Mouse (Mus musculus) kidney, postnatal 0 days (tissue): ENCODE measurements around the gene Abca13. TPM values are rescaled to one million over a fixed set of nuclear protein-coding genes. Genes with fewer than 3 reads are reported as not detected.
"Not testable (repeated sequence)": the region's sequence is repeated elsewhere in the genome, so short reads cannot be mapped to it uniquely, and the experiment has no call there.

Experiments used
- ATAC-seq: fragments of 200-750 bp; cut with Nextera tagmentation; replicated peaks from 2 replicates; pipeline ENCODE4 v1.8.0; 2017; ENCODE audit warnings: low read depth, moderate number of reproducible peaks, moderate TSS enrichment, moderate library complexity; ENCODE audit not compliant: low FRiP score
- DNase-seq: peaks from one replicate; pipeline ENCODE4 v3.0.0-alpha.2; 2016; ENCODE audit warnings: low spot score
- H3K27ac ChIP-seq: fragments of 300-500 bp; sonication (generic); 2 replicates; pipeline ENCODE4 v1.5.1; 2014; ENCODE audit warnings: mild to moderate bottlenecking
- H3K27me3 ChIP-seq: fragments of 300-500 bp; sonication (generic); 2 replicates; pipeline ENCODE4 v1.6.1; 2014; ENCODE audit warnings: low read length, mixed read lengths; ENCODE audit not compliant: insufficient read depth
- H3K36me3 ChIP-seq: fragments of 300-500 bp; sonication (generic); 2 replicates; pipeline ENCODE4 v1.6.1; 2014; ENCODE audit warnings: low read length, mixed read lengths; ENCODE audit not compliant: insufficient read depth
- H3K4me1 ChIP-seq: fragments of 300-500 bp; sonication (generic); replicated peaks from 2 replicates; pipeline ENCODE4 v1.6.1; 2014; ENCODE audit warnings: antibody characterized with exemption, low read length, mixed read lengths; ENCODE audit not compliant: insufficient read depth
- H3K4me2 ChIP-seq: fragments of 300-500 bp; sonication (generic); 2 replicates; pipeline ENCODE4 v1.6.1; 2014; ENCODE audit warnings: mild to moderate bottlenecking, low read length, moderate library complexity, mixed read lengths
- H3K4me3 ChIP-seq: fragments of 300-500 bp; sonication (generic); replicated peaks from 2 replicates; pipeline ENCODE4 v1.5.1; 2014; ENCODE audit warnings: low read depth, low read length
- H3K9ac ChIP-seq: fragments of 300-500 bp; sonication (generic); 2 replicates; pipeline ENCODE4 v1.6.1; 2014; ENCODE audit warnings: low read depth, low read length
- H3K9me3 ChIP-seq: fragments of 300-500 bp; sonication (generic); replicated peaks from 2 replicates; pipeline ENCODE4 v1.6.1; 2016; ENCODE audit warnings: low read length, inconsistent platforms, mixed read lengths
- CTCF ChIP-seq: IDR thresholded peaks from 2 replicates; pipeline ENCODE4 v1.5.1; 2016; ENCODE audit warnings: antibody characterized with exemption, low read depth, mild to moderate bottlenecking, moderate library complexity
- WGBS: fragments of 180-500 bp; shearing (Covaris S2); extraction: QIAGEN DNeasy Blood & Tissue Kit; methylation state at CpG from one replicate; pipeline ENCODE4 v1.1.7; 2014; 5-methylcytosine and 5-hydroxymethylcytosine counted together
- polyA plus RNA-seq: library from polyadenylated mRNA; unstranded; fragments of >200 nt; fragmentation: Nextera tagmentation; extraction: Ambion mirVana; gene quantifications from 2 replicates; pipeline ENCODE4 v1.2.1, GENCODE M21; 2015

Gene Abca13
- polyA plus RNA-seq, 1 experiment from 2014 or later, result 1.8 TPM

DNA sequence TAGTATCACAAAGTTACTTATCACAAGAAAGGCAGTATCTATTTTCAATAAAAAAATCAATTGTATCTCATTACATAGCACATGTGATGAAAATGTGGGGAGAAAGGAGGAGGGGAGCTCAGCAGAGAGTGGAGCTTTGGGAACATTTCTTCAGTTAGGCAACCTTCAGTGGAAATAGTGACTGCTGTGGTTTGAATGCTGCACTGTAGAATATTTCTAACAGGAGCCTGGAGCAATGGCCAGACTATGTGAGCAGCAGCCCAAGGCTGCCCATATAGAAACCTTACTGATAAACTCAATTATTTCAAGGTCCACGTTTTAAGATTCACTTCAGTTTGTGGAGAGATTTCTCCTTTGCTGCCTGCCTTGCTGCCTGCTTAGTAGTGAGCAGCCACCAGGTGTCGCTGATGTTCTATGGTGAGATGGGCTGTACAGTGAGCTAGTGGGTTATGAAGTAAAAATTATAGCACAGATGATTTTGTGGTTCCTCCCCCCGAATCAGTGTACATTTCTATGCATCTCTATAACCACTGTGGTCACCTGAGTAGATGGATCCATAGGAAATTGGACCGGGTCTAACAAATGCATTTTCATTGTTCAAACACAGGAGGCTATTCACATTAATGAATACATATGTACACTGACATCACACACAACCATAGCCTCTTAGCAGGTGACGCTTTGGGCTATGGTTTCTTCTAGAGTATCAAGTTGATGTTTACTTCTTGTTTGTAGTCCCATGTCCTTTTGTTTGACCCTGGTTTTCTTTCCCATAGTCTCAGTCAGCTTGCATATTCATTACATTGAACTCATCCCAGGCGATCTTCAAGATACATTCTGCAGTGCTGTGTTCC lies 125.6 kb downstream of the Abca13 start:
- ATAC-seq, result peak; percentile 80
- Histone ChIP-seq H3K9ac (no peak overlapping the region), H3K4me3 (no peak overlapping the region), H3K4me2 (no peak overlapping the region), H3K27me3 (no peaks in the 10 kb centered on the region), H3K4me1 (no peaks in the 10 kb centered on the region), H3K36me3 (no peaks in the 10 kb centered on the region), H3K27ac (no peak overlapping the region), H3K9me3 (no peaks in the 10 kb centered on the region)
- DNase-seq, result peak; percentile 72
- peak; percentile 98 for TF ChIP-seq CTCF
- 35% methylated on average over 6 of the region's 6 CpGs for WGBS

DNA sequence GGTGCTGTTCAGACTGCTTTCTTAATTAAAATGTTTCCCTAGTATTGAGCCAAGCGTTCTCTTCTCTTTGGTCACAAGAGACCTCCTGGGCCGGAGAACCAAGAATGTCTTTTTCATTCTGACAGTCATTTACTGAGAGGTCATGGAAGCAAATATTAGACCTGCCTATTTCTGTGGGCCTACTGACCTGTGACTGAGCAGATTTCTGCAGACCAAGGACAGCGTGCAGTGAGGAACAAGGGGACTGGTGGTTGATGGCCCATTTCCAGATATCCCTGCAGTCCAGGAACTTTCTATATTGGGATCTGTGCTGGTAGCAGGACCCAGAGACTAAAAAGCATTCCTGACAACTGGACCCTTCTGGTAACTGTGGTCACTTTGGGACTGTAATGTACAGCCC lies 146.4 kb downstream of the Abca13 start:
- DNase-seq (no peak), ATAC-seq (no peak)
- Histone ChIP-seq H3K4me2 (no peak overlapping the region), H3K4me3 (no peak overlapping the region), H3K9ac (no peak overlapping the region), H3K4me1 (no peaks in the 10 kb centered on the region), H3K9me3 (no peaks in the 10 kb centered on the region), H3K27me3 (no peaks in the 10 kb centered on the region), H3K27ac (no peak overlapping the region), H3K36me3 (no peaks in the 10 kb centered on the region)
- WGBS, result 70% methylated on average over 3 of the region's 3 CpGs
- TF ChIP-seq CTCF, result no peak

DNA sequence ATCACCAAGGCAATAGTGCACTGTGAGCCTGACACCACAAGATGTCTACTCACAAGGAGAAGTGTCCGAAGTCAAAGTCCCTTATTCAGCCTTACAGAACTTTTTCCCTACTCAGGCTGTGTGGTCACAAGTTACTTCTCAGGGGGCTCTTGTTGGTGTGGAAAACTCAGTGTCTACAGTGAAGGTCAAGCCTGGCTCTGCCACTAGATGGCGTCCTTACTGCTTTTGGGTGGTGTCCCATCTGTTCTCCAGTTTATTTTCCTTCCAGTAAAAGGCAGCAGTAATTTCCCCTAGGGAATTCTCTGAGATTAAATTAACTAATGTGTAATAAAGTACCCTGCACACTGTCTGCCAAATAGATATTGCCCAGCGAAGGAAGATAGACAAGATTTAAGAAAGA lies 156.0 kb downstream of the Abca13 start:
- H3K27me3 ChIP-seq, result no peaks in the 10 kb centered on the region
- no peak overlapping the region for H3K9ac ChIP-seq
- no peak overlapping the region for H3K27ac ChIP-seq
- ATAC-seq, result no peak
- H3K9me3 ChIP-seq, result no peaks in the 10 kb centered on the region
- DNase-seq, result peak; percentile 4
- H3K4me1 ChIP-seq, result no peaks in the 10 kb centered on the region
- H3K36me3 ChIP-seq, result no peaks in the 10 kb centered on the region
- H3K4me3 ChIP-seq, result no peak overlapping the region
- peak; percentile 46; the same call in 1 of the 2 replicates for TF ChIP-seq CTCF
- no peak overlapping the region for H3K4me2 ChIP-seq
- WGBS, result 44% methylated on average over 3 of the region's 3 CpGs

DNA sequence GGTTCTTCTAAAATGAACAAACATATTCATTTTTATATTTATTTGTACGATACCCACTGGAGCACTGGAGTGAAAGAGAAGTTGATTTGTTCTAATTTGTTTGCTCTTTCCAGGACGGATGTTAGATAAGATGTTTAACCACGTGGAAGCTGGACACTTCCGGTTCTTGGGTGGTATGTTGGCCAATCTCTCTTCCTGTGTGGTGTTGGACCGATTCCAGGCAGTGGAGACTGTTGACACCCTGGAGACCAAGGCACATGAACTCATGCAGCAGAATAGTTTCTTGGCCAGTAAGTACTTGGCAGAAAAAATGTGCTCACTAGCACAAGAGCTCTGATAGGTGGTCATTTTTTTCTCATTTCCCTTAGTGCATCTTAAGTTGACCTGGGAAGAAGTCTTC lies 181.4 kb downstream of the Abca13 start:
- no peaks in the 10 kb centered on the region for H3K9me3 ChIP-seq
- ATAC-seq, result no peak
- no peaks in the 10 kb centered on the region for H3K4me1 ChIP-seq
- no peak overlapping the region for H3K27ac ChIP-seq
- H3K4me3 ChIP-seq, result no peak overlapping the region
- no peak for TF ChIP-seq CTCF
- DNase-seq, result no peak
- H3K4me2 ChIP-seq, result no peak overlapping the region
- no peaks in the 10 kb centered on the region for H3K27me3 ChIP-seq
- WGBS, result 70% methylated on average over 5 of the region's 5 CpGs
- no peak overlapping the region for H3K9ac ChIP-seq
- no peaks in the 10 kb centered on the region for H3K36me3 ChIP-seq

- H3K27me3 ChIP-seq, H3K4me3 ChIP-seq, H3K9me3 ChIP-seq, DNase-seq, H3K36me3 ChIP-seq, H3K27ac ChIP-seq, H3K4me2 ChIP-seq, H3K4me1 ChIP-seq, ATAC-seq, H3K9ac ChIP-seq: not testable (repeated sequence)
- 87% methylated on average over 5 of the region's 5 CpGs for WGBS
These were observed 182.7 kb downstream of the Abca13 start for GRCm38 (mm10) chr11:9374426-9374825.

DNA sequence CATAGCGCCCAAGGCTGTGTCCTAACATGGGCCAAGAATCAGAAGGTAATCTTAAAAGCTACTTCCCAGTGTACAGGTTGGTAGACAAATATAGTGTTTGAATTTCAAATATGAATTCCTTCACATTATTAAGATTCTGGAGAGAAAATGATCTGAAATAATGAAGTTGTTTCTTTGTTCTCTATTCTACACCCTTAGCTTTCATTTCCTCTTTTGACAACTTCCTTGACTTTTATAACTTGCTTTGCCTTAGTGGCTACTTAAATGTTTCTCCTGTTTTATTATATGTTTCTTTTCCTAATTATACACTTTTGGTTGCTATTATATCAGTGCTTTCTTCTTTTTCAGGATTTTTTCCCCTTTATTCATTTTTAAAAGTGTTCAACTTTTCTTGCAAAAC lies 196.8 kb downstream of the Abca13 start:
- H3K27me3 ChIP-seq, result no peaks in the 10 kb centered on the region
- no peak overlapping the region for H3K4me3 ChIP-seq
- no peak overlapping the region for H3K4me2 ChIP-seq
- 96% methylated on average over 1 of the region's 1 CpGs for WGBS
- no peak for ATAC-seq
- no peak for TF ChIP-seq CTCF
- no peaks in the 10 kb centered on the region for H3K36me3 ChIP-seq
- H3K27ac ChIP-seq, result no peak overlapping the region
- no peak for DNase-seq
- H3K9ac ChIP-seq, result no peak overlapping the region
- no peaks in the 10 kb centered on the region for H3K4me1 ChIP-seq
- H3K9me3 ChIP-seq, result no peaks in the 10 kb centered on the region
